Comparison of ENCODE assay signal across 26 mouse cellular contexts in the genomic region with DNA sequence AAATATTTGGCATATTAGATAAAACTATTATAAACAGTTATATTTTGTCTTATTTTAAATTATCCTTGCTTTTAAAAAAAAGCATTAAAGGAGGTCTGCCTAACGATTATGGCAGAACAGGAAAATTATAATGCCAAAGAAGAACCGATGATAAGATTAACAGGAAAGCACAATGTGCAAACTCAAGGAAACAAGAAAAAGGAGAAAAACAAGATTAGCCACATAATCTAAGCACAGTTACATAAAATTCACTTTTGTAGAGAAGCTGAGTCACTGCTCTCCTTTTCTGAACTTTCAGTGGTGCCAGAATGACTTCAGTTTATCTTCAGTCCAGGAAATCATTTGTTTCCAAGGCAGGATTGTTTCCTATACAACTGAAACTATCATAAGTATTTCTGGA.
"Had no signal": no experiment of that assay in that cellular context is flagged by ENCODE, and none has a peak within 500 bp of the region (broad histone marks: within the 10 kb centered on the region; RNA-seq: fewer than 3 reads in every experiment).

No protein-coding gene starts in this region.

- DNase-seq: cerebellum, postnatal 10 days; cerebellum, postnatal 14 days; cerebellum, postnatal 25 days; cerebellum, postnatal 36 days; embryo, embryonic 11 days; forebrain, postnatal 0 days; gastrocnemius, adult 2 months; gastrocnemius, postnatal 10 days; gastrocnemius, postnatal 14 days; gastrocnemius, postnatal 25 days; gastrocnemius, postnatal 36 days; heart, adult 11 months; heart, adult 18-20 months; heart, adult 2 months had no signal

- H3K9ac ChIP-seq: embryonic facial prominence, embryonic 12.5 days; embryonic facial prominence, embryonic 13.5 days; embryonic facial prominence, embryonic 15.5 days; forebrain, embryonic 12.5 days; forebrain, embryonic 13.5 days; forebrain, embryonic 15.5 days; forebrain, postnatal 0 days had no signal

- ATAC-seq: forebrain, embryonic 13.5 days; forebrain, embryonic 14.5 days; forebrain, embryonic 15.5 days; forebrain, embryonic 16.5 days; forebrain, postnatal 0 days had no signal

- H3K36me3 ChIP-seq: embryonic facial prominence, embryonic 10.5 days; embryonic facial prominence, embryonic 12.5 days; embryonic facial prominence, embryonic 13.5 days; embryonic facial prominence, embryonic 15.5 days; forebrain, embryonic 10.5 days; forebrain, embryonic 12.5 days; forebrain, embryonic 15.5 days; heart, embryonic 10.5 days had no signal

- H3K4me2 ChIP-seq: embryonic facial prominence, embryonic 12.5 days; embryonic facial prominence, embryonic 13.5 days; embryonic facial prominence, embryonic 15.5 days; forebrain, embryonic 12.5 days; forebrain, embryonic 13.5 days; forebrain, embryonic 15.5 days had no signal

- H3K4me1 ChIP-seq: embryonic facial prominence, embryonic 10.5 days; embryonic facial prominence, embryonic 12.5 days; embryonic facial prominence, embryonic 13.5 days; embryonic facial prominence, embryonic 15.5 days; forebrain, embryonic 10.5 days; forebrain, embryonic 12.5 days; forebrain, embryonic 13.5 days; forebrain, embryonic 15.5 days; heart, embryonic 10.5 days had no signal

- H3K9me3 ChIP-seq: embryonic facial prominence, embryonic 10.5 days; embryonic facial prominence, embryonic 12.5 days; embryonic facial prominence, embryonic 13.5 days; embryonic facial prominence, embryonic 15.5 days; forebrain, embryonic 10.5 days; forebrain, embryonic 12.5 days; forebrain, embryonic 13.5 days; forebrain, embryonic 15.5 days; heart, embryonic 10.5 days had no signal

- H3K27me3 ChIP-seq: embryonic facial prominence, embryonic 12.5 days; embryonic facial prominence, embryonic 13.5 days; embryonic facial prominence, embryonic 15.5 days; forebrain, embryonic 12.5 days; forebrain, embryonic 13.5 days; forebrain, embryonic 15.5 days had no signal

- H3K27ac ChIP-seq: embryonic facial prominence, embryonic 10.5 days; embryonic facial prominence, embryonic 12.5 days; embryonic facial prominence, embryonic 13.5 days; embryonic facial prominence, embryonic 15.5 days; forebrain, embryonic 10.5 days; forebrain, embryonic 12.5 days; forebrain, embryonic 13.5 days; forebrain, embryonic 15.5 days; gastrocnemius, adult 2 months; heart, adult 2 months; heart, embryonic 10.5 days had no signal

- H3K4me3 ChIP-seq: embryonic facial prominence, embryonic 10.5 days; embryonic facial prominence, embryonic 12.5 days; embryonic facial prominence, embryonic 13.5 days; embryonic facial prominence, embryonic 15.5 days; erythroblast, embryonic 14.5 days; forebrain, embryonic 10.5 days; forebrain, embryonic 12.5 days; forebrain, embryonic 13.5 days; forebrain, embryonic 15.5 days; gastrocnemius, adult 2 months; heart, adult 2 months; heart, embryonic 10.5 days had no signal
